Mouse (Mus musculus) kidney, embryonic 14.5 days (tissue): Measurements from ENCODE around the gene Cnpy3. TPM values are rescaled to one million over a fixed set of nuclear protein-coding genes. Genes with fewer than 3 reads are reported as not detected.

Experiments
- ATAC-seq: fragments of 200-750 bp; cut with Nextera tagmentation; 2 replicates; pipeline ENCODE4 v1.8.0; 2017; ENCODE audit warnings: moderate number of reproducible peaks, mild to moderate bottlenecking, moderate TSS enrichment, moderate library complexity; ENCODE audit not compliant: low FRiP score, low TSS enrichment
- H3K27ac ChIP-seq: fragments of 300-500 bp; sonication (generic); 2 replicates; pipeline ENCODE4 v1.5.1; 2014; ENCODE audit warnings: low read depth, mild to moderate bottlenecking, low read length, moderate library complexity, mixed read lengths
- H3K27me3 ChIP-seq: fragments of 300-500 bp; sonication (generic); 2 replicates; pipeline ENCODE4 v1.6.1; 2014; ENCODE audit warnings: mild to moderate bottlenecking, low read length; ENCODE audit not compliant: control insufficient read depth, insufficient read depth
- H3K36me3 ChIP-seq: fragments of 300-500 bp; sonication (generic); 2 replicates; pipeline ENCODE4 v1.6.1; 2014; ENCODE audit warnings: low read length, mixed read lengths; ENCODE audit not compliant: control insufficient read depth, insufficient read depth
- H3K4me1 ChIP-seq: fragments of 300-500 bp; sonication (generic); 2 replicates; pipeline ENCODE4 v1.6.1; 2014; ENCODE audit warnings: low read length, mixed read lengths; ENCODE audit not compliant: control insufficient read depth, insufficient read depth
- H3K4me2 ChIP-seq: fragments of 300-500 bp; sonication (generic); replicated peaks from 2 replicates; pipeline ENCODE4 v1.6.1; 2014; ENCODE audit warnings: low read depth, mild to moderate bottlenecking, low read length
- H3K4me3 ChIP-seq: fragments of 300-500 bp; sonication (generic); 2 replicates; pipeline ENCODE4 v1.5.1; 2014; ENCODE audit warnings: mild to moderate bottlenecking, low read length
- H3K9ac ChIP-seq: fragments of 300-500 bp; sonication (generic); 2 replicates; pipeline ENCODE4 v1.6.1; 2014; ENCODE audit warnings: low read depth, mild to moderate bottlenecking, low read length, moderate library complexity
- H3K9me3 ChIP-seq: fragments of 300-500 bp; sonication (generic); 2 replicates; pipeline ENCODE4 v1.6.1; 2016; ENCODE audit warnings: low read length; ENCODE audit not compliant: control insufficient read depth
- WGBS: fragments of 180-500 bp; shearing (Covaris S2); extraction: QIAGEN DNeasy Blood & Tissue Kit; methylation state at CpG from one replicate; pipeline ENCODE4 v1.1.7; 2014; 5-methylcytosine and 5-hydroxymethylcytosine counted together
- polyA plus RNA-seq: library from polyadenylated mRNA; unstranded; fragments of >200 nt; fragmentation: Nextera tagmentation; extraction: Ambion mirVana; gene quantifications from 2 replicates; pipeline ENCODE4 v1.2.1, GENCODE M21; 2014

The Cnpy3 gene
- polyA plus RNA-seq, 1 experiment from 2014 or later: 71.5 TPM

GRCm38 (mm10) chr17:46782341-46783221 lies 30.6 kb upstream of the Cnpy3 start, which contains the start of gene Rpl7l1:
Gene Rpl7l1 (minus strand): TSS chr17:46782672.
- under 1% methylated on average over 44 of the region's 44 CpGs for WGBS
- peak within 1 kb of the TSS; percentile 51 for H3K27ac ChIP-seq
- H3K4me3 ChIP-seq: peak within 1 kb of the TSS; percentile 60
- H3K27me3 ChIP-seq: no peaks in the 10 kb centered on the region
- 0 out of 2 replicates have a peak, but pooled peaks cover 6% of the 10 kb centered on the region for H3K4me1 ChIP-seq
- peak; percentile 95 for ATAC-seq
- peak within 1 kb of the TSS; percentile 63 for H3K4me2 ChIP-seq
- H3K9me3 ChIP-seq: no peaks in the 10 kb centered on the region
- H3K9ac ChIP-seq: peak within 1 kb of the TSS; percentile 73
- peaks cover 30% of the 10 kb centered on the region for H3K36me3 ChIP-seq

GRCm38 (mm10) chr17:46781876-46782275 lies 29.9 kb upstream of the Cnpy3 start:
- WGBS: 4% methylated on average over 11 of the region's 11 CpGs
- peak; percentile 4; the same call in 1 of the 2 replicates for ATAC-seq
- no peaks in the 10 kb centered on the region for H3K27me3 ChIP-seq
- H3K9ac ChIP-seq: peak overlapping the region; percentile 73
- H3K27ac ChIP-seq: peak overlapping the region; percentile 51; the same call in 1 of the 2 replicates
- peak overlapping the region; percentile 60 for H3K4me3 ChIP-seq
- peaks cover 36% of the 10 kb centered on the region for H3K36me3 ChIP-seq
- H3K9me3 ChIP-seq: no peaks in the 10 kb centered on the region
- H3K4me2 ChIP-seq: peak overlapping the region; percentile 63
- 0 out of 2 replicates have a peak, but pooled peaks cover 6% of the 10 kb centered on the region for H3K4me1 ChIP-seq

- H3K4me1 ChIP-seq: peaks cover 7% of the 10 kb centered on the region; the same call in 1 of the 2 replicates
- H3K4me3 ChIP-seq: no peak overlapping the region
- peak overlapping the region; percentile 4; the same call in 1 of the 2 replicates for H3K27ac ChIP-seq
- no peak overlapping the region for H3K9ac ChIP-seq
- peaks cover 64% of the 10 kb centered on the region for H3K36me3 ChIP-seq
- no peak overlapping the region for H3K4me2 ChIP-seq
- ATAC-seq: no peak
- no peaks in the 10 kb centered on the region for H3K9me3 ChIP-seq
- H3K27me3 ChIP-seq: no peaks in the 10 kb centered on the region
- 80% methylated on average over 3 of the region's 3 CpGs for WGBS
Observed at GRCm38 (mm10) chr17:46776087-46776486, 24.1 kb upstream of the Cnpy3 start.

GRCm38 (mm10) chr17:46775070-46775469 lies 23.1 kb upstream of the Cnpy3 start:
- 95% methylated on average over 9 of the region's 9 CpGs for WGBS
- no peaks in the 10 kb centered on the region for H3K9me3 ChIP-seq
- peaks cover 7% of the 10 kb centered on the region; the same call in 1 of the 2 replicates for H3K4me1 ChIP-seq
- H3K36me3 ChIP-seq: peaks cover 59% of the 10 kb centered on the region
- H3K27ac ChIP-seq: no peak overlapping the region
- no peak for ATAC-seq
- no peaks in the 10 kb centered on the region for H3K27me3 ChIP-seq
- H3K9ac ChIP-seq: no peak overlapping the region
- no peak overlapping the region for H3K4me2 ChIP-seq
- H3K4me3 ChIP-seq: no peak overlapping the region

- no peak for ATAC-seq
- H3K36me3 ChIP-seq: peaks cover 50% of the 10 kb centered on the region
- H3K27ac ChIP-seq: no peak overlapping the region
- H3K4me2 ChIP-seq: no peak overlapping the region; the same call in 1 of the 2 replicates
- no peaks in the 10 kb centered on the region for H3K27me3 ChIP-seq
- H3K4me1 ChIP-seq: peaks cover 7% of the 10 kb centered on the region; the same call in 1 of the 2 replicates
- 48% methylated on average over 2 of the region's 2 CpGs for WGBS
- no peaks in the 10 kb centered on the region for H3K9me3 ChIP-seq
- H3K4me3 ChIP-seq: no peak overlapping the region
- H3K9ac ChIP-seq: no peak overlapping the region
Observed at GRCm38 (mm10) chr17:46774131-46774472, 22.1 kb upstream of the Cnpy3 start.

- 12% methylated on average over 19 of the region's 20 CpGs for WGBS
- ATAC-seq: no peak
- H3K9ac ChIP-seq: peak overlapping the region; percentile 78
- peaks cover 7% of the 10 kb centered on the region; the same call in 1 of the 2 replicates for H3K4me1 ChIP-seq
- H3K36me3 ChIP-seq: peaks cover 44% of the 10 kb centered on the region
- peak overlapping the region; percentile 44; the same call in 1 of the 2 replicates for H3K27ac ChIP-seq
- H3K27me3 ChIP-seq: no peaks in the 10 kb centered on the region
- peak overlapping the region; percentile 57 for H3K4me2 ChIP-seq
- peak overlapping the region; percentile 60 for H3K4me3 ChIP-seq
- H3K9me3 ChIP-seq: no peaks in the 10 kb centered on the region
Observed at GRCm38 (mm10) chr17:46773278-46774130, 21.5 kb upstream of the Cnpy3 start.

- no peaks in the 10 kb centered on the region for H3K9me3 ChIP-seq
- peaks cover 7% of the 10 kb centered on the region; the same call in 1 of the 2 replicates for H3K4me1 ChIP-seq
- peak within 1 kb of the TSS; percentile 60 for H3K4me3 ChIP-seq
- H3K9ac ChIP-seq: peak within 1 kb of the TSS; percentile 78
- peaks cover 35% of the 10 kb centered on the region for H3K36me3 ChIP-seq
- under 1% methylated on average over 50 of the region's 50 CpGs for WGBS
- peak; percentile 89 for ATAC-seq
- peak within 1 kb of the TSS; percentile 44 for H3K27ac ChIP-seq
- H3K4me2 ChIP-seq: peak within 1 kb of the TSS; percentile 57
- no peaks in the 10 kb centered on the region for H3K27me3 ChIP-seq
Observed at GRCm38 (mm10) chr17:46772404-46773277, 20.6 kb upstream of the Cnpy3 start, which contains the start of gene 2310039H08Rik. Gene 2310039H08Rik (plus strand): TSS chr17:46772635.

- Histone ChIP-seq H3K4me2 (peak overlapping the region; percentile 57), H3K4me3 (peak overlapping the region; percentile 60), H3K36me3 (peaks cover 29% of the 10 kb centered on the region), H3K4me1 (peaks cover 7% of the 10 kb centered on the region; the same call in 1 of the 2 replicates), H3K9ac (peak overlapping the region; percentile 78; the same call in 1 of the 2 replicates), H3K9me3 (no peaks in the 10 kb centered on the region), H3K27ac (peak overlapping the region; percentile 44), H3K27me3 (no peaks in the 10 kb centered on the region)
- WGBS: 8% methylated on average over 5 of the region's 5 CpGs
- peak; percentile 45 for ATAC-seq
Observed at GRCm38 (mm10) chr17:46772038-46772403, 20.0 kb upstream of the Cnpy3 start.
